Mouse (Mus musculus): ENCODE data around the gene Ptpn14.

Ptpn14 gene

DNA sequence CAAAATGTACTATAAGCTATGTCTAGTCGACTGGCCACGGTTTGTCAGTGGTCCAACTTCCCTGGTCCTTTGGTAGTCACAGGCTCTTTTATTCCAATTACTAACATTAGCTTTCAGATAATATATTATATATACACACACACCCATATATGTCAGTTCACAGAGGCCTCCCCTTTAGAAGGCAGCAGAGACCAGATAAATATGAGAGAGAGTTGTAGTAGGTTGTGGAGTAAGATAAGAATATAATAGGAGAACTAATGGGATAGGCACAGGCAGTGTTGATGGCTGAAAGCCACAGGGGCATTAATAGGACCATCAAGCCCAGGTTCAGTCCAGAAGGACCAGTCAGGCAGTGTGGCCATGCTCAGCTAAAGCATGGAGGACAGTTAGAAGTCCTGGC lies 80.4 kb downstream of the Ptpn14 start:
- DNase-seq (ENCODE audit: inconsistent ontology term), result no peak

DNA sequence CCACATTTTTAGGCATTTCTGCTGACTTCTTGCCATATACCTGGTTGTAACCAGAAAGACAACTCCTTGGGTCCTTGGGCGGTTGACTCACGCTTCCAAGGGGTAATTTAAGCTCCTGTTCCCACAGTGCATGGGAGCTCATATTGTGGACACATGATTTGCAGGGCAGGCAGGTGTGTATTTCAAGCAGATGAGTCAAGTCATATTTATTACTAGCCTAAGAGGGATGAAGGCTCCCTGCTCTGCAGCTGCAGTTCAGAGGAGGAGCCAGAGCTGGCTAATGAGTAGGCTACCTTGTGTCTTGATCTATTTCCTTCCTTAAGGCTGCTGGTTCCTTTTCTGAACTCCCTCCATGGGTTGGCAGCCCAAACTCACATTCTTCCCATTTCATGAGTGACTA lies 83.7 kb downstream of the Ptpn14 start:
- DNase-seq (ENCODE audit: inconsistent ontology term), result no peak

- DNase-seq (ENCODE audit: inconsistent ontology term), result no peak
These were observed 86.3 kb downstream of the Ptpn14 start for GRCm38 (mm10) chr1:189814385-189814784.

DNA sequence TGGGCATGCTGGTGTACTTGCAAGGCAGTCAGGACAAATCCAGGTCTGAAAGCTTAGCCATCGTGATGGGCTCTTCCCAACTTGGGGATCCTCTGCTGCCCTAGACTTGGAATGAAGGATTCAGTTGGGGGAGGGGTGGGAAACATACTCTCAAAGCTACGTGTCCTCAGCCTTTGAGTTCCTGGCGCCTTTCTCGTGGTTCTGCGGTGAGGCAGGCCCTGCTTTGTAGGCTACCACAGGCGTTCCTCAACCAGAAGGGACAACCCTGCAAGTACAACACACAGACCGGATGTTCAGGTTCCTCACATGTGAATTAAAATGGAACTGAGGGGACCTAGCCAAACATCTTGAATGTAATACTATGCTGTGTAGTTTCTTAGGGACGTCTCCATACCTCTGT lies 89.0 kb downstream of the Ptpn14 start:
- no peak for DNase-seq (ENCODE audit: inconsistent ontology term)

- no peak for DNase-seq (ENCODE audit: inconsistent ontology term)
These were observed 89.7 kb downstream of the Ptpn14 start for GRCm38 (mm10) chr1:189817810-189818209.

DNA sequence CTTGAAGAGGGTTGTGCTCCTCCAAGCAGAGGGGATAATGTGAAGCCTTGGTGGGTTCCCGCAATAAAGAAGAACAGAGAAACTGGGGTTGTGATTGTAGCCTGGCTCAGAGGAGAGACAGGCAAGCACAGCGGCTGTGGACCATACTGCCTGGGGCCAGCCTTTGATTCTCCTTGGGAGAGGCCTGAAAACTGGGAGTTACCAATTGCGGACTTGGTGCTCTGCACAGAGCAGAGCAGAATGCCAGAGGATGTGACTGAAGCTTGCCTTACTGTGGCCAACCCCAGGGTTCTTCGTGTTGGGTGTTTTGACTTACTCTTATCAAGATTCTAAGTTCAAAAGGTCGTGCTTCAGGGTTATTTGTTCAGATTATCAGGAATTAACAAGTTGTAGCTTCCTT lies 92.0 kb downstream of the Ptpn14 start:
- DNase-seq (ENCODE audit: inconsistent ontology term), result no peak

DNA sequence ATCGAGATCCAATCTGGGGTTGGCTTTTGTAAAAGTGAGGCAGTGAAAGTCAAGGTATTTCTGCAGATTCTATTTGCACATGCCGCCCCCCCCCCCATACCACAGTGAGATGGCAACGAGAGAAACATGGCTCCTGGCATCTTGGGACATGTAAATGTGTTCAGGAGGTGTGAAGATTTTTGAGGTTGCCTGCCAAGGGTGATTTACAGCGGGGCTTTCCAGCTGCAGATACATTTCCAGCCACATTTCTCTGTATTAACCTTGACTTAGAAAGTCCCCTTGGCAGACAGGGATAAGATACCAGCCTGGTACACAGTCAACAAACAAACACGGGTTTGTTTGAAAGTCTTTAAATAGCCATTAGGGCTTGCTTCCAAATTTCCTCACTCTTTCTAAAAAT lies 96.4 kb downstream of the Ptpn14 start:
- DNase-seq (ENCODE audit: inconsistent ontology term), result no peak

DNA sequence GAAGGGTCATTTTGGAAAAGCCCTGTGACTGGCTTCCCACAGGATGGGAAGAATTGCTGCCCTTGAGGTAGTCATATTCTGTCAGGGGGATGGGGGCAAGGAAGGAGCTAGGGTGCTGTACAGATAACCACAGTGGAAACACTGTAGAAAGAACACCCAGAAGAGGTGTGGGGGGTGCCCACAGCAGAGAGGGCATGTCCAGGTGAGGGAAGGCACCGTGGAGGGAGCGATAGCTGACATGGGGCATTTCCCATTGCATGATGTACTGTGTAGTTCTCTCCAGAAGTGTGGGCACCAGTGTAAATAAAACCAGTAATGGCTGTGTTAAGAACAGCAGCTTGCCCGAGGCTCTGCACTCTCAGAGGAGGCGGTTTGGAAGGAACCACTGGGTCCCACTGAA lies 102.3 kb downstream of the Ptpn14 start:
- DNase-seq (ENCODE audit: inconsistent ontology term), result no peak

DNA sequence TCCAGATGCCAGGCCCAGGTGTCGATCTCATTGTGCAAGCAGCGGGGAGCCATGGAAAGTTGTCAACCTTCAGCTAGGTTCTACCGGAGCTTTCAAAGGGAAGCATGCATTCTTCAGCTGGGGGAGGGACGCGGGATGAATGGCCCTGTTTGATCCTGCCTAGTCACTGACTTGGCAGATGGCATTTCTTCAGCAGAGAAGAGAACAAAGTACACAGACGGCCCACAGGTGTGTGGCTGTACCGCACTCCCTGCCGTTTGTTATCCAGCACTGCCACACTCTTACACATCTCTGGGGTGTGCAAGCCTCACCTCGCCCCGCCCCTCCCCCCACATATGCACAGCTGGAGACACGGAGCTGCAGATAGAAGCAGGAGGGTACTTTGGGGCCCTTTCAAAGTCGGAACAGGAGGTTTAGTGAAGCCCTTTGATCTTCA lies 102.7 kb downstream of the Ptpn14 start:
- DNase-seq (ENCODE audit: inconsistent ontology term), result peak; percentile 24

GRCm38 (mm10) chr1:189833351-189833750 lies 105.3 kb downstream of the Ptpn14 start:
- no peak for DNase-seq (ENCODE audit: inconsistent ontology term)

GRCm38 (mm10) chr1:189834166-189834565 lies 106.1 kb downstream of the Ptpn14 start:
- peak; percentile 21 for DNase-seq (ENCODE audit: inconsistent ontology term)

- no peak for DNase-seq (ENCODE audit: inconsistent ontology term)
These were observed 118.3 kb downstream of the Ptpn14 start for GRCm38 (mm10) chr1:189846319-189846718.

- DNase-seq (ENCODE audit: inconsistent ontology term), result no peak
These were observed 121.5 kb downstream of the Ptpn14 start for GRCm38 (mm10) chr1:189849550-189849949.

DNA sequence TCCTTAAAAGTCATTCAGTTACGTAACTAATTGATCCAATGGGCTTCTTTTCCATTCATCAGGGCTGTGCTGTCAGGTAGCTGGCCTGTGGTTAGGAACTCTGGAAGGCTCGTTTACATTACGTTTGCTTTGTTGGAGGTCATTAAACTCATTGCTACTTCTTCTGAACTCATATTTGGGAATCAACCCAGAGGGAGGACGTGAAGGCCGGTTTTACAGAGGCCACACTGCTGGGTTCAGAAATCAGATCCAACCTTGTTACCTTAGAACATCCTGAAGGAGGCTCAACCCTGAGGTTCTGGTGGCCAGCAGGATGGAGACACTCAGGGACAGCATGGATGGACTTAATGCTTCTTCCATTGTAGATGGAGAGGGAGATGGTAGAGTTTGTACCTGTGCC lies 124.0 kb downstream of the Ptpn14 start:
- DNase-seq (ENCODE audit: inconsistent ontology term), result no peak

- DNase-seq (ENCODE audit: inconsistent ontology term), result no peak
These were observed 124.4 kb downstream of the Ptpn14 start for GRCm38 (mm10) chr1:189852456-189852855.

GRCm38 (mm10) chr1:189854646-189855045 lies 126.6 kb downstream of the Ptpn14 start:
- DNase-seq (ENCODE audit: inconsistent ontology term), result no peak

- no peak for DNase-seq (ENCODE audit: inconsistent ontology term)
These were observed 127.7 kb downstream of the Ptpn14 start for GRCm38 (mm10) chr1:189855739-189856138.

- DNase-seq (ENCODE audit: inconsistent ontology term), result no peak
These were observed 130.3 kb downstream of the Ptpn14 start for GRCm38 (mm10) chr1:189858377-189858776.

DNA sequence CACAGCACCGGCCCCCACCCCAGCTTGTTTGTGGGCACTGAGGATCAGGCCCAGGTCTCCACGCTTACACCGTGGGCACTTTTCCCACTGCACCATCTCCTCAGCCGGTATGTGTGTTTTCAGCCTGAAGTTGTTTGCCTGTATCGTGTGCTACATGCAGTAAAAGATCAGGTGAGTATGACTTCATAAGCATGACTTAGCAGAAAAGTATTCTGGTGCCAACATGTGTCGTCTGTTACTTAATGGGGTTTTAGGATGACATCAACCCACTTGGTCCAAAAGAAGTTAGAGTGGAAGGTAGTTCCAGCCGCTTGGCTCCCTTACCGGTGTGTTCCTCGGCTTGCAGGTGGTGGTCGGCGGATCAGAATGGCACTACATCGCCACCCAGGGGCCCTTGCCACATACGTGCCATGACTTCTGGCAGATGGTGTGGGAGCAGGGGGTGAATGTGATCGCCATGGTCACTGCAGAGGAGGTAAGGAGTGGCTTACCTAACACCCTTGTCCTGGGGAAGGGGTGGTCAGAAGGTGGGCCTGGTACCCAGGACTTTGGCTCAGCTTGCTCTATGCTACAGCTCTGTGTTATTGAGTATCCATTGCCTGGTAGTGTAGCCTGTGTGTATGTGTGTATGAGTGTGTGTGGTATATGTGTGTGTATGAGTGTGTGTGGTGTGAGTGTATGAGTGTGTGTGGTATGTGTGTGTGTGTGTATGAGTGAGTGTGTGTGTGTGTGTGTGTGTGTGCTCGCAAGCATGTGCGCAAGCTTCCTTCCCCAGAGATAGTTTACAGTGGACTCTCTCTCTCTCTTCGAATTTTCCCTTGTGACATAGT lies 132.3 kb downstream of the Ptpn14 start:
- DNase-seq (ENCODE audit: inconsistent ontology term), result no peak

DNA sequence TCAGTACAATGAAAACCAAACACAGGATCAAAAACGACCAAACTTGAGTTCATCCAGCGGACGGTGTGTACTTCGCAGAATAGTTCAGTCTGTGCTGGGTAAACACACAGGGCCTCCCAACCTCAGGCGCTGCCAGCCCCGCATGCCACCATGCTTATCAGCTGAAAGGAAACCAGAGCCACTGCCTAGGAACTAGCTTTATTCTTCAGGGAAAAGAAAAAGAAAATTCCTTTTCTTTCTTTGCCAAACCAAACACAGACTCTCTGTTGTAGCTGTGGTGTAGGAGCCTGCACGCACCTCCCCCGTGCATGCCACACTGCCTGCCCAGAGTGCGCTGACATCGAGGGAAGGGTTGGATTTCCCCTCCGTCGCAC lies 132.9 kb downstream of the Ptpn14 start:
- DNase-seq (ENCODE audit: inconsistent ontology term), result no peak

GRCm38 (mm10) chr1:189863727-189864126 lies 135.7 kb downstream of the Ptpn14 start:
- DNase-seq (ENCODE audit: inconsistent ontology term), result no peak

GRCm38 (mm10) chr1:189864301-189864700 lies 136.2 kb downstream of the Ptpn14 start:
- no peak for DNase-seq (ENCODE audit: inconsistent ontology term)

DNA sequence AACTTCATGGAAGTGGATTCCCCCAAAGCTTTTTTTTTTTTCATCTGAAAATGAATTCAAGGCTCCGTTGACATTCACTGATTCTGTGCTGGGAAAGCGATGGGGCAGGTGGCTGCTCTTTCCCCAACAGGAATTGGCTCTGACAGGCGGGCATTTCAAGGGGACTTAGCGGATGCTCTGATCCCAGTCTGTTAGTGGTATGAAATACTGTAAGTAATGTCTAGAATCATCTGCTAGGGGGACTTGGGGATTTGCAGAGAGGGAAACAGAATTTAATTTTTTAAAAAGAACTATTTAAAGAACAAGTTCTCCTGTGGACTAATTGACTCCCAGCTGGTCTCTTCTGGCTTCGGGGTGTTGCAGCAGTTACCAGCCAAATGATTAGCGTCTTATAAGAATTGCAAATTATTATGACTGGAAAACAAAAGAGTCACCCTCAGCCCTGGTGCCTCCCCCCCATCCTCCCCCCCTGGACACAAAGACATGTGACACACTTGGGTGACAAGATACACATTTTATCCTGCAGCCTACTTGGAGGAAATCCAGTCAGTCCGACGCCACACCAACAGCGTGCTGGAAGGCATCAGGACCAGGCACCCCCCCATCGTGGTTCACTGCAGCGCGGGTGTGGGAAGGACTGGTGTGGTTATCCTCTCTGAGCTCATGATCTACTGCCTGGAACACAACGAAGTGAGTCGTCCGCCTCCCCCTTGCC lies 136.9 kb downstream of the Ptpn14 start:
- DNase-seq (ENCODE audit: inconsistent ontology term), result peak; percentile 78

Measured in Muller cell, postnatal 12 days (primary cell).